Mouse (Mus musculus) stomach, postnatal 0 days (tissue): Measurements from ENCODE around the gene Xbp1.

ENCODE experiments used
- CTCF ChIP-seq: IDR thresholded peaks from 2 replicates; pipeline ENCODE4 v1.5.1; 2016; ENCODE audit warnings: antibody characterized with exemption, low read depth, mild to moderate bottlenecking, moderate library complexity
- EP300 ChIP-seq: optimal IDR thresholded peaks from 2 replicates; pipeline ENCODE3; 2016; ENCODE audit warnings: antibody characterized with exemption

- no peak for TF ChIP-seq EP300
- TF ChIP-seq CTCF = no peak
These were observed 46.0 kb downstream of the Xbp1 start for GRCm38 (mm10) chr11:5566506-5566905.
